Mouse (Mus musculus): ENCODE measurements around the gene Pgm2. TPM values are rescaled to one million over a fixed set of nuclear protein-coding genes. Genes with fewer than 3 reads are reported as not detected.

Pgm2 gene
- total RNA-seq (2021) = 10 to 100 TPM; 10.4 to 10.7 TPM

DNA sequence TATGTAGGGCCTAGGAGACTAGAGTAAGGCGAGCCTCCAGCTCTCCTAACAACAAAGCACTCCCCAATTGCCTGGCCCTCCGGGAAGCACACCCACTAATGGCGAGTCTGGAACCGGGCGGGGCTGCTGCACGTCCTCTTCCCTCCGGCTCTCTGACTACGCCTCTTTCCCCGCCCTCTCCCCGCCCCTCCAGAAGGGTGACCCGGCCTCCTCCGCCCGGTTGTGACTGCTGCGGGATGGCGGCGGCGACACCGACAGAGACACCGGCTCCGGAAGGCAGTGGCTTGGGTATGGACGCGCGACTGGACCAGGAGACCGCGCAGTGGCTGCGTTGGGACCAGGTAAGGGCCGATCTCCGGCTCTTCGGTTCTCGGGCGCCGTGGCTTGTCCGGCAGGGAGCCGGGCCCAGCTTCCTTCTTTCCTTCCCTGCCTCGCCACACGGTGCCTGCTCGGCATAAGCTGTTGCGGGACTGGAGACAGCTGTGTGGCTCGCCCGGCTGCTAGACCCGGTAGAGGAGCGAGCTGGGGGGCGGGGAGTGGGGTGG, at the start of gene Pgm2:
Gene Pgm2 (plus strand): TSS at position 203 of the 545 bp plus-strand sequence.
- intact Hi-C loops (cut with DNase I) = loop anchor here (5.0 to 10.0 kb wide), 2 partner anchors 182 to 186 kb away; no protein-coding TSS in a partner anchor
- DNase-seq (ENCODE audit: low spot score in 2 of 2) = peak; percentile 81

DNA sequence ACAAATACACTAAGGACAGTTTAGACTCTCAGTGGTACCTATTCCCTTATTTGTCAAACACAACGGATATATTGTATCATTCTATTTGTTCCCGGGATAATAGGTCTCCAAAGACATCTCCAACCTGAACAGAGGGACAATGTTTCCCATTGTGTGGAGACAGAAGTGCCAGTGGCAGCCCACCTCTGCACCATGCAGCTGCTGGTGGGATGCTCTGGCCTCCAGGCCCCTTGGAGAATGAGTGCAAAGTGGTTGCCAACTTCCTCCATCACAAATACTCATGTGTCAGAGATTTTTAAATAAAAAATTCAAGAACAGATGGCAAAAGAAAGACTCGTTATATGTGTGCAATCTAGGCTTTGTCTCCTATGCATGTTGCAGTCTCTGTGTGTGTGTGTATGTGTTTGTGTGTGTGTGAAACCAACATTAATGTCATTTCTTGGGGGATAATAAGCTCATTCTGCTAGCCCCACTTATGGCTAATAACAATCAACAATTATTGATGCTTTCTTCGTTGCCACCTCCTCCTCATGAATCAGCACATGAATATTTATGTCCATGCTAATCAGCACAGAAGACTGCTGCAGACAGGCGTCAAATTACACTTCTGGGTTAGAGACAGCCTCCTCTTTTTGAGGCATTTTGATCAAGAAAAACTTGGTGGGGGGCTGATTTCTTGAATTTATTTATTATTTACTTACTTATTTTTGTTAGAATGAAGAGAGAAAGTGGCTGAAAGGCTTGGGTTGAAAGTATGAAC, 48.9 kb upstream of the Pgm2 start:
- no peak for DNase-seq (ENCODE audit: low spot score in 2 of 2)
- intact Hi-C loops (cut with DNase I) = no loop called here

DNA sequence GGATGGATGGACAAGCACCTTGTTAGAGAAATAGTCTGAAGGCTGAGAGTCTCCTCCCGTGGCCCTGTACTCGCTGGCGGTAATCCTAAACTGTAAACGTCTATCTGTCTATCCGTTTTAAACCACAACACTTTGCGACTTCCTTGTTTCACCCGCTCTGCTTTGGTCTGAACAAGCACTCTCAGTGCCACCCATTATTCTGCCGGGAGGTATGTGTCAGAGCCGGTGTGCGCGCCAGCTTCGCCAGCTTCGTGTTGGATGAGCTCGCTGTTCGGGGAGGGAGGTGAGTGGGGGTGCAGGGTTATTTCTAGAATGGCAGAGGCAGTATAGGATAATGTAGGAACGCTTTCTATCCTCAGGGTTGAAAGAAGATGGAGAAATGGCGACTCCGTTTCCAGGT, 48.0 kb upstream of the Pgm2 start:
- peak; percentile 46 to 66 for DNase-seq (ENCODE audit: low spot score in 2 of 2)
- intact Hi-C loops (cut with DNase I) = no loop called here

DNA sequence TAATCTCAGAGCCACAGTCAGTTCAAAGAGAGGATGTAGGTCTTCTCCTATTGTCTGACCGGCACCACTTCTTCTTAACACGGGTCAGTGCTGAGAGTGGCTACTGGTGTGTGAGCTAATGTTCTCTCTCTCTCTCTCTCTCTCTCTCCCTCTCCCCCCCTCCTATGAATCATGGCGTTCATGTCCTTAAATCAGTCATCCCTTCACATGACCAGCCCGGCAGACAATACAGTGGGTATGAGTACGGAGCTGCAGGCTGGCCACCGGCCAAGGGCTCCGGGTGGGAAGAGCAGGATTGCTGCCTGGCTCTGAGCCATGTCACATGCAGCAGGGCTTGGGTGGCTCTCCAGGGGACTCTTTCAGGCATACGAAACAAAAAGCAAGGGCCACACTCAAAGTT, 47.2 kb upstream of the Pgm2 start:
- intact Hi-C loops (cut with DNase I) = no loop called here
- DNase-seq (ENCODE audit: low spot score in 2 of 2) = peak in 1 of 2 experiments; percentile 28

DNA sequence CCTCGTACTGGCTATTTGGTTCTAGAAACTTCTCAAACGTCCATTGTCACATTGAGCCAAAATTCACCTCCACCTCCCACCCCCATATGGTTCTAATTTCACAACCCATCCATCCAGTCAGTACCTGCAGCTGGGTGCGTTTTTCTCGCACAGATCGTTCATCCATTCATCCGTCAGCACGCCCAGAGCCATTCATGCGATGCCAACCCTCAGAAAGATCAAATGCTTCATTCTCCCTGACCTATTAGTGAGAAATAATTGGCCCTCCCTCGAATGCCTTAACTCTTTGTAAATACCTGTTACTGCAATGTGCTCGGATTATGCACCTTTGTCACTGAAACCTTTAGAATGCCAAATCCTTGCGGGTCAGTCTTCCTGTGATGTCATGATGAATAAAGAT, 45.8 kb upstream of the Pgm2 start:
- DNase-seq (ENCODE audit: low spot score in 2 of 2) = no peak
- intact Hi-C loops (cut with DNase I) = no loop called here

DNA sequence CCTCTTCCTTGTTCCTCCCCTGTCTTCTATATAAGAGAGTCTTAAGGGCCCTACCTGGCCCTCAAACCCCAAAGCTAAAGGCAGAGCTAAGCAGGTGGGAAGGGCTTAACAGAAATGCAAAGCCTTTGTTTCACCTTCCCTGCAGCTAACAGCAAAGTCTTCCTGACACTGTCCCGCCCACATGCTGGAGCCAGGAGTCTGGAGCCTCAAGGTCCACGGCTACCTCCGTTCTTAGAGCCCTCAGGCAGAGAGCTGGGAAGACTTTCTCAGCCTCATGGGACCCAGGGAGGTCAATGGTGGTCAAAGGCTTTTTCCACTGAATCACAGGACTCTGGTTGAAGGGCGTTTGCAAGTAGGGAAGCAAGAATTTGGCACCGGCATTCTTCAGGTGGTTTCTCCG, 44.8 kb upstream of the Pgm2 start:
- intact Hi-C loops (cut with DNase I) = no loop called here
- no peak for DNase-seq (ENCODE audit: low spot score in 2 of 2)

DNA sequence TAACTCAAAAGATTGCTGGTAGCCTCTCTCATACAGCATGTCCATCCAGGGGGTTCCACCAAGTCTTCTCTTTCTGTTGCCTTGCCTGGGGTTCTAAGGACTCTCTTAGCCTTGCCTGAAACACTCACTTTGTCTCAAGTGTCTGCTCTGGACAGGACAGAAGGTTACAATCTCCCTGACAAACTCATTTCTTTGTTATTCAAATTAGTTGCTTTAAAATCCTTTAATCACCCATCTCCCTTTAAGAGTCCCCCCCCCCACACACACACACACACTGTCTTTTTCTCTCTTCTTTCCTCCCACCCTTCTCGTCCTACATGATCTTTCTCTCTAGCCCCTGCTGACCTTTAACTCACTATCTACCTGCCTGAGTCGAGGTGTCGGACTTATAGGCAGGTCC, 44.1 kb upstream of the Pgm2 start:
- DNase-seq (ENCODE audit: low spot score in 2 of 2) = no peak
- intact Hi-C loops (cut with DNase I) = no loop called here

DNA sequence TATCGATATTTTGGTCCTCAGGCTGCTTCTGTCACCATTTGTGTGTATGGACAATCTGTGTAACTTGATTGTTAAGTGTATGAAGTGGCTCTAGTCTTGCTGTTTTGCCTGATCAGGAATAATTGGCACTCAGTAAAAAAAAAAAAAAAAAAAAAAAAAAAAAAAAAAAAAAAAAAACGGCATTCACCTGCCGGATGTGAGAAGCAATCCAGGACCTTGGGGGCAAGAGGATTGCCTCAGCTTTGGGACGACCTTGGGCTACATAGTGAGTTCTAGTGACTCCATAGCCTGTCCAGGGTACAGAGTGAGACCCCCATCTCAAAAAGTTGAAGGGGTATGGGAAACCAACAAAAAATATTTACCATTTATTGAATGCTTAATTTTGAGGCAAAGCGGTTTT, 43.5 kb upstream of the Pgm2 start:
- intact Hi-C loops (cut with DNase I) = no loop called here
- no peak for DNase-seq (ENCODE audit: low spot score in 2 of 2)

DNA sequence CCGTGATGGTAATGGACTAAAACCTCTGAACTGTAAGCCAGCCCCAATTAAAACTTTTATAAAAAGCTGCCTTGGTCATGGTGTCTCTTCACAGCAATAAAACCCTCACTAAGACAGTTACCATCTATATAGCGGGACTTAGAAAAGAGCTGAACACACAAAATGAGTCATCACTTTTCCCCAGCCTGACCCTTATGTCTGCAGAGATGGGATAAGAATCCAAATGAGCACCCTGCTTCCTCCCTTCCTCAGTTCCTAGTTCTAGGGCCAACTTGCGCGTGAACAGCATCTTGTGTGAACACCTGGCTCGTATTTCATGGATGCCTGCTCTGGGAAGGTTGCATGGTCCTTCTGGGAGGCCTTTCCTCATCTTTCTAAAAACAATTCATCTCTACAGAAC, 39.7 kb upstream of the Pgm2 start:
- no peak for DNase-seq (ENCODE audit: low spot score in 2 of 2)
- intact Hi-C loops (cut with DNase I) = no loop called here

DNA sequence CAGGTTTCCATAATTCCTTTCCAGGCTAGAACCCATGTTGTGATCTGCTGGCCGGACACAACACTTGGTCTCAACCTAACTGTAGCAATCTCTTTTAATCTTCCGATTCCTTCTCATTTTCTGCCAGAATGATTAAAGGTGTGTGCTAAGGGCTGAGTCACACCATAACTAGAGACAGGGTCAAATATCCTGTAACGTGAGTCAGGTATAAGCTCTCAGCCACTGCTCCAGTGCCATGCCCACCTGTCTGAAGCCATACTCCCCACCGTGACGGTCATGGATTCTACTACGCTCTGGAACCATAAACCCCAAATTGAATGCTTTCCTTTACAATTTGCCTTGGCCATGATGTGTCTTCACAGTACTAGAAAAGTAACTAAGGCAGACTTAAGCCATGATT, 36.5 kb upstream of the Pgm2 start:
- intact Hi-C loops (cut with DNase I) = no loop called here
- DNase-seq (ENCODE audit: low spot score in 2 of 2) = no peak

DNA sequence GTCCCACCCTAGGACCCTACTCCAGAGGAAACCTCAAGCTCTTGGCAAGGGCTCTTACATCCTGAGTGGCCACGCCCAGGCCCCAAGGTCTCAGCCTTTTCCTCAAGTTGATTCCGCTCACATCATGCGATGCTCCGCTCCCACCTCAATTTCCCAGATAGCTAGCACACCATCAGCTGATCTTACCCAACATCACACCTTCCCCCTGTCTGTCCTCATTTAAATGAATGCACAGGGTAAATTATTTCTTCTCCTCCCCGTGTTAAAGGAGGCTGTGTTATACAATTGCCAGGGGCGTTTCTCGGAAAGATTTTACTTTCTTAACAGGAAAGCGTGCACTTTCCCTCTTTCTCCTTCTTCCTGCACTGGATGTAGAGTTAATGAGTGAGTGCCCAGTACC, 31.9 kb upstream of the Pgm2 start:
- DNase-seq (ENCODE audit: low spot score in 2 of 2) = peak; percentile 19 to 23
- intact Hi-C loops (cut with DNase I) = loop anchor here (10.0 kb wide), 1 partner anchor 86 kb away; no protein-coding TSS in a partner anchor

DNA sequence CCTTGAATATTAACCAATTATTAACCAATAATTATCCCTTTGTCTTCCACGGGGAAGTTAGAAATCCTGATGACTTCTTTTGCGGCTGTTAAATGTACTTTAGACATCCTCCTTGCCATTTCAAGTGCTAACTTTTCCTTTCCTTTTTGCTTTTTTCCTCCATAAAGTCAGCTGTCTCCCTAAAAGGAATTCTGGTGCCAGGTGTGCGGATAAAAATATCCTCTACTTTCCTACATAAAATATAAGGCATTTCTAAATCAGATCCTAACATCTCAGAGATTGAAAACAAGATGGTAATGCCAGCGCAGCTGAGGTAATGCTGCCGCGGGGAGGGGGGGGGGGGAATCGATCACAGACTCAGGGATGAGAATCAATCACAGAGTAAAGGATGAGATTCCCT, 31.1 kb upstream of the Pgm2 start:
- no peak for DNase-seq (ENCODE audit: low spot score in 2 of 2)
- intact Hi-C loops (cut with DNase I) = loop anchor here (10.0 kb wide), 1 partner anchor 87 kb away; no protein-coding TSS in a partner anchor

DNA sequence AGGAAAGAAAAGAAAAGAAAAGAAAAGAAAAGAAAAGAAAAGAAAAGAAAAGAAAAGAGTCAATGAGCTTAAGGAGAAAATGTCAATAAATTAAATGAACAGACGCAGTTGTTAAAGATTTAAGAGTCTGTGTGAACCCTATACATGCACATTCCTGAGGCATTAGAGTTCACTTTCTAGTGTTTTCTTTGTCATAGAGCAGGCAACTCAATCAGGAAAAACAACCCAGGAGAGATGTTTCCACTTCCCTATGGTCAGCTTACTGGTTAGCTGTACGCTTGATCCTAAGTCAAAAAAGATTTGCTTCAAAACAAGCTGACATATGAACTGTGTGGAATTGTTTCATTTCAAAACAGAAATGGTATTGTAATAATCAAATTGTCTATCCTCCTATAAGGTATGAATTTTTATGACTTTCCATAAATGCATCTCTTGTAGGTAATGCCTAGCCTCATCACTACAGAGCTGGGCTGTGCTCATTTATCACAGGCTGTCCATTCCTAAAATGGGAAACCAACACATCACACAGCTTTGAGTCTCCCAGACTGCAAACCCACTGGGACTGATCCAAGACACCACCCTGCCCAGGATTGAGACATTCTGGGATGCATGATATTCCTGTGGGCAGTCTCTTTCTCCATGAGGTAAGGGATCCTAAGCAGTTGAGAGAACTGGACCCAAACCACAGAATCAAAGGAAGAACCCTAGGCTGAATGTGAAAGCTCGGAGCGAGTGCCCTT, 29.7 kb upstream of the Pgm2 start:
- intact Hi-C loops (cut with DNase I) = loop anchor here (10.0 kb wide), 1 partner anchor 88 kb away; no protein-coding TSS in a partner anchor
- peak in 1 of 2 experiments; percentile 10 for DNase-seq (ENCODE audit: low spot score in 2 of 2)

DNA sequence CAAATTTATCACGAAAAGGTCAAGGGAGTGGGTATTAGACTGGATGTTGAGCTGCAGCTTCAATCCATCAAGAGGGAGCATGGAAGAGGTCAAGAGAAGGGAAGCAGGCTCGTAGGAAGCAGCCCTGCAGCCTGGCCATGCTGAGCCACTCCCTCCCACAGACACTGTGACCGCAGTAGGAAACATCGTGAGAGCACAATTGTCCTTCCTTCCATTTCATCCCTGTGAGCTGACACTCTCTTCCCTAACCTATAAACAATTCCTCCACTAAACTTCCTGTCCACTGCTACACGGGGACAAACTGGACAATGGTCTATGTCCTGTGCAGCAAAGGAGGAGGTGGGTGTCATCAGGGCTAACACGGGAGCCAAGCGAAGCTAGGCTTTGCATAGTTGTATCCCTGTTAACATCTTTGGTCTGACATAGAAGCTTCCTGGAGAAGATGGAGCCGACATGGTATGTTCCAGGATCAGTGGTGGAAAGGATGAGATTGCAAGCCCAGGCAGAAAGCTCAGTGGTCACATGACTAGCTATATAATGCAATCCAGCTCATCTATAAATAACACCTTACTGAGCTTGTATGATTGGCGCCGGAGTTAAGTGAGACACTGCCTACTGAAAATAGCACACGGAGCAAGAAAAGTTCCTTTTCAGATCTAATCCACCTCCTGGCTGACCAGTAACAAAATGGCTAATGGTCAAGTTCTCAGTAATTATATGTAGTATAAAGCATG, 29.0 kb upstream of the Pgm2 start:
- intact Hi-C loops (cut with DNase I) = loop anchor here (10.0 kb wide), 1 partner anchor 89 kb away; no protein-coding TSS in a partner anchor
- peak; percentile 24 to 36 for DNase-seq (ENCODE audit: low spot score in 2 of 2)

DNA sequence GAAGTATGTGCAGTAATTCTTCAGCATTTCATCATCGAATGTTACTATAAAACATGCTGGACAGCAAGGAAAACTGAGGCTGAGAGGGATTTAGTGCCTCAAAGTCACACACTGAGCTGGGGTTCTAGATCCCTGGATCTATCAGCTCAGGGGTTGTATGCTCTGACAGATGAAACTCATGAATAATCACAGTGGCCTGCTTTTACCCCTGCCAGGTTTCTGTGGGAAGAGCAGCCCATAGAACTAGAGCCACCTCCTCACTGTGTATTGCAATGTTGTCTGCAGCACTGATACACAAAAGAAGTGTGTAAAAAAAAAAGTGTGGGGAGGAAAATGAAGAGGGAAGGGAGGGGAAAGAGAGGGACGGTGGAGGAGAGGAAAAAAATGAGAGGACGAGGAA, 28.3 kb upstream of the Pgm2 start:
- peak in 1 of 2 experiments; percentile 17 for DNase-seq (ENCODE audit: low spot score in 2 of 2)
- intact Hi-C loops (cut with DNase I) = loop anchor here (10.0 kb wide), 1 partner anchor 90 kb away; no protein-coding TSS in a partner anchor

DNA sequence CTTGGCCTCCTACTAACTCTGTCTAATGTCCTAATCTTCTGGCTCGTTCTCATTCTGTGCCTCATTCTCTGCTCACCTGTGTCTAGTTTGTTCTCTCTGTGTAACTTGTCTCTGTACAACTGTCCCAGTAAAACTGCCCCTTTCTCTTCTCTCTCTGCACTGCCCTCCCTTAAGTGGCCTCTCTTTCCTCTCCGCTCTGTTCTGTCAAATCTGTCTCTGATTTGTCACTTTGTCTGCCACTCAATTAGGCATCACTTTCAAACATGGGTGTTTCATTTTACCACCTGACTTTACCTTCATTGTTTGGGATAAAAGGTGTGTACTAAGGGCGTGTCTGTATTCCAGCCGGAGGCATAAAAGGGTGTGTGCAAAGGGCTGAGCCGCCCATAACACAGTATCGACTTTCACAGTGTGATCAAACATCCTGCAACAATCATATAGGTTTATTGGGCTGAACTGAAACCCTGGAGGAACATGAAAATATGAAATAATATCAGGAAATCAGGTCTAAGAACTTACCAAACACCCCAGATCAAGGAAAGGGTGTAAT, 27.2 kb upstream of the Pgm2 start:
- intact Hi-C loops (cut with DNase I) = loop anchor here (10.0 kb wide), 1 partner anchor 91 kb away; no protein-coding TSS in a partner anchor
- no peak for DNase-seq (ENCODE audit: low spot score in 2 of 2)

DNA sequence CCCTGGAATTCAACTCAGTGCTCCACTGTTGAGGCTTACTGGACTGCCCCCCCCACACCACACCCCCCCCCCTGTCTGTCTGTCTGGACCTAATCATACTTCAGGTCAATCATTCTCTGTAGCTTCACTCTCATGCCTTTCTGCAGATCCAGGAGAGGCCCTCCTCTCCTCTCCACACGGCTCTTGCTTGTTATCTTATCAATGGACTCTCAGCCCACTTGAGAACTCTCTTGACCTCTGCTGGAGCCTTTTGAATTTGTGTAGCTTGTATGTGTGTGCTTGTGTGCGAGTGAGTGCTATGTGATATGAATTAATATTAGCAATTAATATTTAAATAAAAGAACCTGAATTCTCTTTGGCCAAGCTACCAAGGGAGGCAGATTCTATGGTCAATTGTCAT, 26.6 kb upstream of the Pgm2 start:
- DNase-seq (ENCODE audit: low spot score in 2 of 2) = no peak
- intact Hi-C loops (cut with DNase I) = loop anchor here (10.0 kb wide), 1 partner anchor 91 kb away; no protein-coding TSS in a partner anchor

DNA sequence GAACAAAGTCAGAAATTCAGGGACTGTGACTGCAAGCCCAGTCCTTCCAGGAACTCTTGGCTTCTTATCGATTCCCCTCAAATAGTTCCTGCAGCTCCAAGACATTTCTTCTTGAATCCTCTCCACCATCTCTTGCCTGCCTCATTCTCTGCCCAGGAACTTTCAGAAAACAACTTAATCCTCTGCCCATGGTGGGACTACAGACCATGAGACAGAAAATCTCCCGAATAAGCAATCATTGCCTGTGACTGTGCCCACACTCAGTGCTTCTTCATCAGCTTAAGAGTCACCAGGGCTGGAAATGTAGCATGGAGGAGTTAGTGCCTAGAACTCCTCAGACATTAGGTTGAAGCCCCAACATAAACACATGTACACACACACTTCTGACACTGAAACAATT, 25.2 kb upstream of the Pgm2 start:
- DNase-seq (ENCODE audit: low spot score in 2 of 2) = no peak
- intact Hi-C loops (cut with DNase I) = loop anchor here (10.0 kb wide), 1 partner anchor 93 kb away; no protein-coding TSS in a partner anchor

DNA sequence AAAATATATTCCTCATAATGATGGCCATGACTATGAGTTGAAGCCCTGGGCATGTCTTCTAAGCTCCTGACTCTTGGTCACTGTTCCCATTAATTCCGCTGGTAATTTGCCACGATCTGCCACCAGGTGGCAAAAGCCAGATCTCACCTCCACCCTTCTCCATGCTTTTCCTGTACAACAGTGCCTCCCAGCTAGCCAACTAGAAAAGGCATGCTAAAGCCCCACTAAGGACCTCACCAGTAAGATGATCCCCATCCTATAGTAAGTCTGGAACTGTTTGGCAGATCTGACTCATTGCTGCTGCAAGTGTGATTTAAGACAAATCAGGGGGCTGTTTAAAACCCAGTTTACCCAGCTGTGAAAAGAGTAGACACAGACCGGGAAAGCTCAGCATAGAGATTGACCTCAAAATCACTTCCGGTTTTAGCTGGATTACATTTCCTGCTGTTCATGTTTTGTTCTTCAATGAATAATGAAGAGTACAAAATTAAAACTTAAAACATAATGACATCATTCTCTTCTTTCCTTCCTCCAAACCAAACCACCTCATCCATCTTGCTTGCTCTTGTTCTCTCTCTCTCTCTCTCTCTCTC, 22.6 kb upstream of the Pgm2 start:
- peak in 1 of 2 experiments; percentile 35 for DNase-seq (ENCODE audit: low spot score in 2 of 2)
- intact Hi-C loops (cut with DNase I) = loop anchor here (5.0 kb wide), 1 partner anchor 163 kb away; no protein-coding TSS in a partner anchor
